Mouse (Mus musculus) splenic B cell, adult 2 months (primary cell): ENCODE results near the gene BC035947.
A peak's percentile ranks its signal among the peaks of the same experiment; 100 is the strongest.
"Not testable (repeated sequence)": the region's sequence is repeated elsewhere in the genome, so short reads cannot be mapped to it uniquely, and the experiment has no call there.

ENCODE experiments used
- DNase-seq: peaks from one replicate; pipeline ENCODE4 v3.0.0-alpha.2; 2011; ENCODE audit warnings: low read depth, low spot score
- H3K27me3 ChIP-seq: 2 replicates; pipeline ENCODE4 v1.6.1; 2012; ENCODE audit warnings: mild to moderate bottlenecking, low read length, moderate library complexity, mixed read lengths; ENCODE audit not compliant: control insufficient read depth, poor library complexity, insufficient read depth, severe bottlenecking
- H3K36me3 ChIP-seq: 2 replicates; pipeline ENCODE4 v1.6.1; 2012; ENCODE audit warnings: mild to moderate bottlenecking, low read length, moderate library complexity, mixed read lengths; ENCODE audit not compliant: control insufficient read depth, poor library complexity, insufficient read depth, severe bottlenecking

BC035947 gene

GRCm38 (mm10) chr1:78525189-78525886 is 13.4 kb upstream of the BC035947 start:
- peak; percentile 80 for DNase-seq

GRCm38 (mm10) chr1:78518907-78519306 is 6.9 kb upstream of the BC035947 start:
- H3K36me3 ChIP-seq = no peaks in the 10 kb centered on the region
- no peak for DNase-seq

More at GRCm38 (mm10) chr1:78525189-78525886, 13.4 kb upstream of the BC035947 start:
- Histone ChIP-seq H3K27me3 (no peaks in the 10 kb centered on the region; the same call in 1 of the 2 replicates), H3K36me3 (no peaks in the 10 kb centered on the region)

DNA sequence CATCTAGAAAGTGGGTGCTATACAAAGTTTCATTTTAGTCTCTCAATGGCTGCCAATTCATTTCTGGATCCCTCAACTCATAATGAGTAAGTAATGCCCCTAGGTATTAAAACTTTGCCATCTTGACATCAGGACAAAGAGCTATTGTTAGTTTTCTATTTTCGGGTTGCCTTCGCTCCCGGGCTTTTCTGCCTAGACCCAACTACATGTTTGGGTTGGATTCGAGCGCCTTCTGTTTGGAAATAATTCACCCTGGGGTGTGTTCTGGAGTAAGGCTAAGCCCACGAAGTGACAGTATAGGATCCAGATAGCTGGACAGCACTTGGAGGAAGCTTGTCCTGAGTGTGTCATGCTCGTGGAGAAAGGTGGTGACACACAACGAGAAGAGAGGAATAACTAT is 798 bp upstream of the BC035947 start:
- no peak for DNase-seq
- Histone ChIP-seq H3K27me3 (no peaks in the 10 kb centered on the region), H3K36me3 (no peaks in the 10 kb centered on the region)

More at GRCm38 (mm10) chr1:78518907-78519306, 6.9 kb upstream of the BC035947 start:
- no peaks in the 10 kb centered on the region; the same call in 1 of the 2 replicates for H3K27me3 ChIP-seq

GRCm38 (mm10) chr1:78510862-78511261 is 1.1 kb downstream of the BC035947 start, which contains the start of gene Mogat1:
Gene Mogat1, plus strand, starts transcription at chr1:78510991.
- DNase-seq = no peak
- no peaks in the 10 kb centered on the region for H3K36me3 ChIP-seq

GRCm38 (mm10) chr1:78507137-78507536 is 4.8 kb downstream of the BC035947 start:
- H3K27me3 ChIP-seq = no peaks in the 10 kb centered on the region
- no peak for DNase-seq
- no peaks in the 10 kb centered on the region for H3K36me3 ChIP-seq

More at GRCm38 (mm10) chr1:78510862-78511261, 1.1 kb downstream of the BC035947 start, which contains the start of gene Mogat1:
- H3K27me3 ChIP-seq = no peaks in the 10 kb centered on the region

DNA sequence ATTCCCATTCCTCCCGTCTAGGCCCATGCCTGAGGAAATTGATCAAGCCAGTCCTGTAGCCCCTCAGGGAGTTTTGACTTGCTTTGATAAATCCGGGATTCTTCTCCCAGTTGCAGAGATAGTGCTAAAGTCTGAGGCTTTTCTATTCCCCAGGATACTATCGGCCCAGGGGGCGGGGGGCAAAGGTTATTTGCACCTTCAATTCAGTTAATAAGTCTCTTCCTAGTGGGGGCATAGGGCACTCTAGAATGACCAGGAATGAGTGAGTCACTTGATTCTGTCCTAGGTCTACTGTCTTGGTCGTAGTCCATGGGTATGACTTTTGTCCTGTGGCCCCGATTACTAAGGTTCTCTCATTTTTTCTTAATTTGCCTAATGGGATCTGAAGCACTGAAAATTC is 9.4 kb downstream of the BC035947 start:
- H3K27me3 ChIP-seq = no peaks in the 10 kb centered on the region
- DNase-seq = no peak
- H3K36me3 ChIP-seq = no peaks in the 10 kb centered on the region

DNA sequence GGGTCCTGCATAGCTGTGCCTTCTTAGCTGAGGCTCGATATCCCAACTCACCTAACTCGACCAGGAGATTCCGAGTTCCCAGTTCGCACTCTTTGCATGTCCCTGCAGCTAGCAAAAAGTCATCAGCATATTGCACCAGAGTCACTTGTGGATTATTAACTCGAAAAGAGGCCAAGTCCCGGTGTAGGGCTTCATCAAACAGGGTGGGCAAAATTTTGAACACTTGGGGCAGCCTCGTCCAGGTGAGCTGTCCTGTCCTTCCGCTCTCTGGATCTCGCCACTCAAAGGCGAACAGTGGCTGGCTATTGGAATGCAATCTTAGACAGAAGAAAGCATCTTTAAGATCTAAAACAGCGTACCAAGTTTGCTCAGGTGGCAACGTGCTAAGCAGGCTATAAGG is 10.1 kb downstream of the BC035947 start:
- DNase-seq, H3K27me3 ChIP-seq, H3K36me3 ChIP-seq: not testable (repeated sequence)

DNA sequence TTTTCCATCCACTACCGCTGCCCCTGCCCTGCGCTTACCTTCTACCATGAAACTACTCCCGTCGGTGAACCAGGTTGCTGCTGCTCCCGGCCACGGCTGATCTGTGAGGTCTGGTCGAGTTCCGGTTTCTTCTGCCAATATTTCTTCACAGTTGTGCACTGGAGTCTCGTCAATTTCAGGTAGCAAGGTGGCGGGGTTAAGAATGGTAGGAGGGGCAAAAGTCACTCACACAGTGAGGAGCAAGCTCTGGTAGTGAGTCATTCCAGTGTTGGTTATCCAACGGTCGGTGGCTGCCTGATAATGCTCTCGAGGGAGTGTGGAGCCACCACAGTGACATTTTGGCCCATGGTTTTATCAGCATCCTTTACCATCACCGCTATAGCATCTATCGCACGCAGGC is 10.9 kb downstream of the BC035947 start:
- no peak for DNase-seq
- Histone ChIP-seq H3K27me3 (no peaks in the 10 kb centered on the region), H3K36me3 (no peaks in the 10 kb centered on the region)

- H3K27me3 ChIP-seq = no peaks in the 10 kb centered on the region
- DNase-seq = peak; percentile 68
These were observed 21.8 kb downstream of the BC035947 start for GRCm38 (mm10) chr1:78490143-78490542.

GRCm38 (mm10) chr1:78488752-78489492 is 23.0 kb downstream of the BC035947 start, which contains the start of gene Farsb:
Gene Farsb, minus strand, starts transcription at chr1:78488897.
- no peaks in the 10 kb centered on the region for H3K27me3 ChIP-seq
- peak; percentile 93 for DNase-seq
- H3K36me3 ChIP-seq = 0 out of 2 replicates have a peak, but pooled peaks cover 2% of the 10 kb centered on the region

More at GRCm38 (mm10) chr1:78490143-78490542, 21.8 kb downstream of the BC035947 start:
- H3K36me3 ChIP-seq = 0 out of 2 replicates have a peak, but pooled peaks cover 2% of the 10 kb centered on the region

DNA sequence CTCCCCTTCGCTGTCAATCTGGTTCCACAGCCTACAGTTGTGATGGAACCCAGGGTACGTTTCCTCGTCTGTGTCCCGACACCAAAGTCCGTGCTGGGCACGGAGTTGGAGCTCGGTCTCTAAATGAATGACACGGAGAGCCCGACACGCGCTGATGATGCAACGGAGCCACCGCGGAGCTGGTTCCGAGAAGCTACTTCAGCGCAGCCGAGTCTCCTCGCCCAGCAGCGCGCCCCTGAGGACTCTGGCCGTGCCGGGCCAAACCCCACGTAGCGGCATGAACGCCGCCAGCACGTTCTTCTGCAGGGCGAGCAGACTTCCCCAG is 23.6 kb downstream of the BC035947 start:
- Histone ChIP-seq H3K27me3 (no peaks in the 10 kb centered on the region), H3K36me3 (0 out of 2 replicates have a peak, but pooled peaks cover 2% of the 10 kb centered on the region)
- DNase-seq = no peak

DNA sequence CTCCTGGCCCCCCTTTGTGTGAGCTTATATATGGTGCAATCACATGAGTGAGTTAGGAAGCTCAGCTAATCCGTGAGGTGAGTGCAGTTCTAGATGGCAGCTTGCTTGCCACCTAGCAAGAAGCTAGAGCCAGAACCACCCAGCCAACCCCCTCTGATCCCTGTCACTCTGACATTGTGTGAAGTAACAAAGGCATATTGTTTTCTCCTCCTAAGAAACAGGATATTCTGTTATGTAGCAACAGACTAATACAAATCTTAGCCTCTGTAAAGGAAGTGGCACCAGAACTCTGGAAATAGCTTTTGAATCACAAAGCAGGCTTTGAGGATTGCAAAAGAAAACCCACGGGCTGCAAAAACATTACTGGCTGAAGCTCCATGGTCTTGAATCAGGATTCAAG is 27.6 kb downstream of the BC035947 start:
- Histone ChIP-seq H3K27me3 (no peaks in the 10 kb centered on the region), H3K36me3 (peaks cover 9% of the 10 kb centered on the region)
- DNase-seq = no peak

- H3K27me3 ChIP-seq = no peaks in the 10 kb centered on the region
- no peak for DNase-seq
- peaks cover 10% of the 10 kb centered on the region for H3K36me3 ChIP-seq
These were observed 28.5 kb downstream of the BC035947 start for GRCm38 (mm10) chr1:78483430-78483829.

DNA sequence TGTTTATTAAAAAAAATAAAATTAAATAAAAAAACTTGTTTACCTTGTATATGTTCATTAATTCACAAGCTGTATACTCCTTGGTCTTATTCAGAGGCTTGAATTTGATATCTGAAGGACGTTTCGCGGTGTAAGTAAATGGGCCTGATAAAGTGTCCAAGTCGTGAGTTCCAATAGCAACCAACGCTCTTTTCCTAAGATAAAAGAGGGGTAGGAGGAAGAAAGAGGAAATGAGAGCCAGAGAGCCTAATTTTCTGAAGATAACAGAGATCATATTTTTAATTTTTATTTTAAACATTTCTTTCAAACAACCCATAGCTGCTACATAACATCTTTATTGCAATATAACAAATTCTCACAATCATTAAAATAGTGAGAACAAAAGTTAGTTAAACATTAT is 39.5 kb downstream of the BC035947 start:
- Histone ChIP-seq H3K36me3 (peaks cover 22% of the 10 kb centered on the region), H3K27me3 (no peaks in the 10 kb centered on the region)
- no peak for DNase-seq

GRCm38 (mm10) chr1:78454659-78455058 is 57.3 kb downstream of the BC035947 start:
- peak; percentile 60 for DNase-seq
- no peaks in the 10 kb centered on the region for H3K27me3 ChIP-seq
- H3K36me3 ChIP-seq = peaks cover 11% of the 10 kb centered on the region; the same call in 1 of the 2 replicates
